Mouse (Mus musculus) liver, postnatal 0 days (tissue): Measurements from ENCODE around the gene Ccer2. TPM values are rescaled to one million over a fixed set of nuclear protein-coding genes. Genes with fewer than 3 reads are reported as not detected.
A peak's percentile ranks its signal among the peaks of the same experiment; 100 is the strongest.

Experiments
- ATAC-seq: fragments of 200-750 bp; cut with Nextera tagmentation; 2 replicates; pipeline ENCODE4 v1.8.0; 2017; ENCODE audit warnings: mild to moderate bottlenecking, moderate library complexity
- DNase-seq: peaks from one replicate; pipeline ENCODE4 v3.0.0-alpha.2; 2016
- H3K27ac ChIP-seq: fragments of 300-500 bp; sonication (generic); 2 replicates; pipeline ENCODE4 v1.5.1; 2014; ENCODE audit warnings: antibody characterized with exemption, moderate library complexity, mild to moderate bottlenecking, low read depth
- H3K27me3 ChIP-seq: fragments of 300-500 bp; sonication (generic); 2 replicates; pipeline ENCODE4 v1.6.1; 2014; ENCODE audit warnings: low read length, control low read depth, mixed read lengths; ENCODE audit not compliant: insufficient read depth
- H3K36me3 ChIP-seq: fragments of 300-500 bp; sonication (generic); replicated peaks from 2 replicates; pipeline ENCODE4 v1.6.1; 2014; ENCODE audit warnings: mild to moderate bottlenecking, control low read depth, low read length, moderate library complexity, mixed read lengths; ENCODE audit not compliant: insufficient read depth
- H3K4me1 ChIP-seq: fragments of 300-500 bp; sonication (generic); 2 replicates; pipeline ENCODE4 v1.6.1; 2014; ENCODE audit warnings: antibody characterized with exemption, mild to moderate bottlenecking, control low read depth; ENCODE audit not compliant: insufficient read depth
- H3K4me2 ChIP-seq: fragments of 300-500 bp; sonication (generic); 2 replicates; pipeline ENCODE4 v1.6.1; 2014; ENCODE audit warnings: low read depth, mild to moderate bottlenecking, low read length, moderate library complexity, mixed read lengths
- H3K4me3 ChIP-seq: fragments of 300-500 bp; sonication (generic); 2 replicates; pipeline ENCODE4 v1.5.1; 2014; ENCODE audit warnings: low read depth, low read length
- H3K9ac ChIP-seq: fragments of 300-500 bp; sonication (generic); replicated peaks from 2 replicates; pipeline ENCODE4 v1.6.1; 2014; ENCODE audit warnings: mild to moderate bottlenecking, moderate library complexity
- H3K9me3 ChIP-seq: fragments of 300-500 bp; sonication (generic); 2 replicates; pipeline ENCODE4 v1.6.1; 2016; ENCODE audit warnings: mild to moderate bottlenecking, control low read depth, low read length, mixed read lengths
- CTCF ChIP-seq: sonication (generic); IDR thresholded peaks from 2 replicates; pipeline ENCODE4 v1.5.1; 2016; ENCODE audit warnings: antibody characterized with exemption, low read depth
- EP300 ChIP-seq: IDR thresholded peaks from 2 replicates; pipeline ENCODE4 v1.6.1; 2016; ENCODE audit warnings: antibody characterized with exemption, low read depth, mild to moderate bottlenecking
- WGBS: fragments of 180-500 bp; shearing (Covaris S2); extraction: QIAGEN DNeasy Blood & Tissue Kit; methylation state at CpG from one replicate; pipeline ENCODE4 v1.1.7; 2014; ENCODE audit not compliant: insufficient replicate concordance; 5-methylcytosine and 5-hydroxymethylcytosine counted together
- polyA plus RNA-seq: library from polyadenylated mRNA; unstranded; fragments of >200 nt; fragmentation: Nextera tagmentation; extraction: Ambion mirVana; gene quantifications from 2 replicates; pipeline ENCODE4 v1.2.1, GENCODE M21; 2015

Gene Ccer2
- polyA plus RNA-seq, 1 experiment from 2014 or later = not detected

- Histone ChIP-seq H3K4me2 (no peak overlapping the region), H3K9ac (no peak overlapping the region; the same call in 1 of the 2 replicates), H3K27ac (no peak overlapping the region), H3K4me3 (no peak overlapping the region), H3K4me1 (no peaks in the 10 kb centered on the region), H3K27me3 (no peaks in the 10 kb centered on the region), H3K36me3 (0 out of 2 replicates have a peak, but pooled peaks cover 2% of the 10 kb centered on the region), H3K9me3 (peaks cover 4% of the 10 kb centered on the region; the same call in 1 of the 2 replicates)
- ATAC-seq = 0 out of 2 replicates have a peak, but pooled peaks have one; percentile 44
- TF ChIP-seq EP300 (no peak), CTCF (peak; percentile 88)
- DNase-seq = peak; percentile 80
- WGBS = 11% methylated on average over 14 of the region's 14 CpGs
Observed at GRCm38 (mm10) chr7:28726600-28726999, 29.4 kb upstream of the Ccer2 start.

GRCm38 (mm10) chr7:28727649-28728340, 28.2 kb upstream of the Ccer2 start:
- Histone ChIP-seq H3K4me3 (no peak overlapping the region), H3K36me3 (0 out of 2 replicates have a peak, but pooled peaks cover 2% of the 10 kb centered on the region), H3K9ac (no peak overlapping the region), H3K9me3 (peaks cover 4% of the 10 kb centered on the region; the same call in 1 of the 2 replicates), H3K4me2 (no peak overlapping the region), H3K4me1 (peaks cover 5% of the 10 kb centered on the region), H3K27ac (no peak overlapping the region), H3K27me3 (no peaks in the 10 kb centered on the region)
- TF ChIP-seq CTCF (peak; percentile 18; the same call in 1 of the 2 replicates), EP300 (no peak)
- WGBS = 69% methylated on average over 10 of the region's 10 CpGs
- DNase-seq = no peak
- ATAC-seq = no peak

- DNase-seq (peak; percentile 86), ATAC-seq (peak; percentile 92)
- TF ChIP-seq CTCF (no peak), EP300 (no peak)
- Histone ChIP-seq H3K4me2 (peak overlapping the region; percentile 77), H3K9me3 (0 out of 2 replicates have a peak, but pooled peaks cover 4% of the 10 kb centered on the region), H3K4me1 (peaks cover 10% of the 10 kb centered on the region), H3K27ac (no peak overlapping the region), H3K27me3 (no peaks in the 10 kb centered on the region), H3K9ac (peak overlapping the region; percentile 2; the same call in 1 of the 2 replicates), H3K4me3 (peak overlapping the region; percentile 37), H3K36me3 (no peaks in the 10 kb centered on the region)
- WGBS = 5% methylated on average over 56 of the region's 58 CpGs
Observed at GRCm38 (mm10) chr7:28732341-28733142, 23.4 kb upstream of the Ccer2 start.

GRCm38 (mm10) chr7:28733211-28733610, 22.8 kb upstream of the Ccer2 start:
- Histone ChIP-seq H3K4me3 (peak overlapping the region; percentile 37), H3K27me3 (no peaks in the 10 kb centered on the region), H3K9ac (peak overlapping the region; percentile 2; the same call in 1 of the 2 replicates), H3K4me2 (peak overlapping the region; percentile 77), H3K36me3 (no peaks in the 10 kb centered on the region; the same call in 1 of the 2 replicates), H3K4me1 (peaks cover 10% of the 10 kb centered on the region), H3K9me3 (0 out of 2 replicates have a peak, but pooled peaks cover 4% of the 10 kb centered on the region), H3K27ac (no peak overlapping the region)
- 19% methylated on average over 11 of the region's 11 CpGs for WGBS
- DNase-seq = no peak
- TF ChIP-seq EP300 (no peak), CTCF (no peak)
- peak; percentile 32 for ATAC-seq

GRCm38 (mm10) chr7:28735701-28736100, 20.3 kb upstream of the Ccer2 start:
- no peak for ATAC-seq
- H3K36me3 ChIP-seq = no peaks in the 10 kb centered on the region; the same call in 1 of the 2 replicates
- no peak overlapping the region for H3K4me3 ChIP-seq
- H3K4me1 ChIP-seq = peaks cover 11% of the 10 kb centered on the region
- WGBS = 79% methylated on average over 6 of the region's 6 CpGs
- H3K9ac ChIP-seq = no peak overlapping the region
- no peaks in the 10 kb centered on the region for H3K27me3 ChIP-seq
- 0 out of 2 replicates have a peak, but pooled peaks cover 4% of the 10 kb centered on the region for H3K9me3 ChIP-seq
- no peak overlapping the region for H3K27ac ChIP-seq
- no peak for DNase-seq
- TF ChIP-seq CTCF (no peak), EP300 (no peak)
- H3K4me2 ChIP-seq = no peak overlapping the region

- no peak for DNase-seq
- Histone ChIP-seq H3K4me1 (peaks cover 16% of the 10 kb centered on the region), H3K27me3 (no peaks in the 10 kb centered on the region), H3K36me3 (no peaks in the 10 kb centered on the region; the same call in 1 of the 2 replicates), H3K9me3 (no peaks in the 10 kb centered on the region), H3K9ac (no peak overlapping the region), H3K4me3 (no peak overlapping the region), H3K27ac (no peak overlapping the region), H3K4me2 (no peak overlapping the region)
- WGBS = 90% methylated on average over 21 of the region's 21 CpGs
- ATAC-seq = no peak
- no peak for TF ChIP-seq EP300
Observed at GRCm38 (mm10) chr7:28739829-28740228, 16.1 kb upstream of the Ccer2 start.
